Mouse (Mus musculus): ENCODE data around the gene Calm2. TPM values are rescaled to one million over a fixed set of nuclear protein-coding genes. Genes with fewer than 3 reads are reported as not detected.

Gene Calm2
- total RNA-seq, 2 experiments from 2014 or later, result 181 to 192 TPM

DNA sequence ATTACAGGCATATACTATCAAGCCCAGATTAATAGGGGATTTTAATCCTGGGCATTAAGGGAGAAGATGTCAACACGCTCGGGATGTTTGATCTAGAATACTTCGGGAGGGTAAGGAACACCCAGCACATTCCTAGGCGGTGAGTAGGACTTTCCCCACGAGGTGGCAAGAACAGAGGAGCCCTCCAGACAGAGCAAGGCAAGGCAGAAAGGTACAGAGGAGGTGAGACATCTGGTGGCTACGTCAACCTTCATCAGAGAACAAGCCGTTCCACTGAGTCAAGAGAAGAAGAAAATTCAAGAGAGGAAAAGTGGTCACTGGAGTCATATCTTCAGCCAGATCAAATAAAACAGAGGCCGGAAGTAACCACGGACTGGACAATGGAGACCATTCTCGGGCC lies 26.1 kb upstream of the Calm2 start:
- intact Hi-C loops (cut with DNase I), result no loop called here
- Histone ChIP-seq H3K27ac (peak overlapping the region; percentile 56), H3K4me3 (peak overlapping the region; percentile 69)
- no peak for DNase-seq
- no peak for TF ChIP-seq CTCF (IDR thresholded peaks at IDR 0.05)

DNA sequence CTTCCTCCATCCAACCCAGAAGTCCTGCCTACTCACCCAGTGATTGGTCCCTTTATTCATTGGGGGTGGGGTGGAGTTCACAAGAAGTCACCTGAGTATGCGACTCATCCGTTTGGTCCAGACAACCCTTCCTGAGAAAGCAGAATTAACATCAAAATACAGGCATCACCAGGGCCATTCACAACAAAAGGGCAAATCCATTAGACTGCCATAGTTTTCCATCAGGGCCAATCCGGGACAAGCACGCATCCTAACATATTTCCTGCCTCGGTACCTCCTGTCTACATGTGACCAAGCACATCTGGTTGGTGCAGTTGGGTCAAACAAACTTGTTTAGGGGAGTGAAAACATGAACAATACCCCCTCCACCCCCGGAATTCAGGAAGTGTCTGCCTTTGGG lies 24.9 kb upstream of the Calm2 start:
- no peak for DNase-seq
- no peak for TF ChIP-seq CTCF (IDR thresholded peaks at IDR 0.05)
- intact Hi-C loops (cut with DNase I), result no loop called here
- Histone ChIP-seq H3K27ac (no peak overlapping the region), H3K4me3 (no peak overlapping the region)

DNA sequence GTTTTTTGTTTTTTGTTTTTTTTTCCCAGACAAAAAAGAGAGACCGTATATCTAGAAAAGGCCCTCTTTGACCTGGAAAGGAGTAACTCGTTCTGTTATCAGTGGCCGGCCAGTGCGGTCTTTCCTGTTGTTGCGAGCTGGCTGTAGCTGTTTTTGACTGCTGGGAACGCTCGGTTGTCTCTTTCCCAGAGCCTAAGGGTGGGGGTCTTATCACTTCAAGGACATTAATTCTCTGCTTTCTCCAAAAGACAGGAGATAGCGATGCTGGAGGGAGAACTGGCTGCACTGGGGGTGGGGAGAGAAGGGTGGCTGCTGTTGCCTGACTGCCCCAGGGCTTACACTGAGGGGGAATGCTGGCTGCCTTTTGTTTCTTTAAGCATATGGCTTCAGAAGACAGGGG lies 24.1 kb upstream of the Calm2 start:
- TF ChIP-seq CTCF (IDR thresholded peaks at IDR 0.05), result no peak
- no peak overlapping the region for H3K27ac ChIP-seq
- no peak overlapping the region for H3K4me3 ChIP-seq
- intact Hi-C loops (cut with DNase I), result no loop called here
- no peak for DNase-seq

DNA sequence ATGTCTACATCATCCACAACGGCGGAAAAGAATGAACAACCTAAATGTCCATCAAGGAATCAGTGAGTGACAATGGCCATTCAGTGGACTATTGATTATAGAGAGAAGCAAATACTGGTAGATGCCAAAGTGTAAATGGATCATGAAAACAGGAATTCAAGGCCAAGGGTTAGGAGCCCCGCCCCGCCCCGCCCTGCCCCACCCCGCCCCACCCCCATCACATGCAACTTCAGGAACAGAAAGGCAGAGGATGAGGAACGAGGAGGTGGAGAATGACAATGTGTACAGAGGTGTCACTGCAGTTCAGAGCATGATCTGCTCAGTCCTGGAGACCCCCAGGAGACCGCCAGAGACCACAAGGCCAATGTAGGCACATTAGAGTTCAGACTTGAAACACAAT lies 23.5 kb upstream of the Calm2 start:
- H3K4me3 ChIP-seq, result no peak overlapping the region
- TF ChIP-seq CTCF (IDR thresholded peaks at IDR 0.05), result no peak
- no peak overlapping the region for H3K27ac ChIP-seq
- intact Hi-C loops (cut with DNase I), result no loop called here
- DNase-seq, result no peak

DNA sequence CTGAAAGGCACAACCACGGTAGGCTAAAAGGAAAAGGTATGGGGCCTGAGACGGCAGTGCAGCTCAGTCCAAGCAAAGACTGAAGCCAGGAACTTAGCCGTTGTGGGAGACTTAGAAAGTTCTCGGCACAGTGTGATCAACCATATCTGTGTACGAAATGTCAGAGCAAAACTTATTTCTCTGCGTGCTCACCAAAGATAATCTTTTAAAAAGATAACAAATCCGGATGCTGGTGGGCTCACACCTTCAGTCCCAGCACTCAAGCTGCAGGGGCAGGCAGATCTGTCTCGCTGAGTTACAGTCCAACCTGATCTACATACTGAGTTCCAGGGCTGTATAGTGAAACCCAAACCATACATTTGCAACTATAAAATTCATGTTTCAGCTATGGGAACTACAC lies 22.7 kb upstream of the Calm2 start:
- Histone ChIP-seq H3K4me3 (no peak overlapping the region), H3K27ac (no peak overlapping the region)
- intact Hi-C loops (cut with DNase I), result no loop called here
- DNase-seq, result no peak
- TF ChIP-seq CTCF (IDR thresholded peaks at IDR 0.05), result no peak

DNA sequence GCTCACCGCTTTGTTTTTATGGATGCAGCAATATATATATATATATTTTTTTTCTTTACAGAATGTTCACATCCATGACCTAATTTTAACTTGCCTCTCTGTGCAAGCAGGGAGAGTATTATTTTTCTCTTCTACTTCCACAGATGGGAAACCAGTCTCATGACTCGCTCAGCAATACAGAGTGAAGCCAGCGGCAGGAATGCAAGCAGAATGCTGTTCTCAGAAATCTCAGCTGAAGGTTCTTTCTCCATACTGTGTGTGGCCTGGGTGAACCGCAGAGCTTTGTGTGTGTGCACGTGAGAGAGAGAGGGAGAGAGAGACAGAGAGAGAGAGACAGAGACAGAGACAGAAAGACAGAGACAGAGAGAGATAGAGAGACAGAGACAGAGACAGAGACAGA lies 21.9 kb upstream of the Calm2 start:
- DNase-seq, result no peak
- no peak overlapping the region for H3K4me3 ChIP-seq
- TF ChIP-seq CTCF (IDR thresholded peaks at IDR 0.05), result no peak
- intact Hi-C loops (cut with DNase I), result no loop called here
- no peak overlapping the region for H3K27ac ChIP-seq

DNA sequence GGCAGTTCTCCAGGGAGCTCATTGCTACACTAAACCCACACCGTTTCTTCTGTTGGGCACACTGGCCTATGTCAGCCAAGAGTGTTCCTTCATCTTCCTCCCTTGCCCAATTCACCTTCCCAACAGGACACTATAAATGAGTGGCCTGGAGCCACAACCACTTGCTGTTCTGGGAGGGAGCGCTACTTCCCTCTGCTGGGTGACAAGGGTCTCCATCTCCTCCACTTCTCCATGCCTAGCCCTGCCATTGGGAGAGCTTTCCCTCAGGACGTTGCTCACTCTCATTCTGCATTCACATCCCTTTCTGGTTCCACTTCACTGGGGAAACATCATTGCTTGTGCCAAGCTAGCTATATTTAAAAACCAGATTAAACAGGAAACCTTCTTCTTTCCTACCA lies 14.8 kb upstream of the Calm2 start:
- Histone ChIP-seq H3K27ac (peak overlapping the region; percentile 93), H3K4me3 (no peak overlapping the region)
- intact Hi-C loops (cut with DNase I), result loop anchor here (5.0 kb wide), 1 partner anchor 61 kb away; no protein-coding TSS in a partner anchor
- DNase-seq, result no peak
- no peak; the same call in 1 of the 2 replicates for TF ChIP-seq CTCF (IDR thresholded peaks at IDR 0.05)

DNA sequence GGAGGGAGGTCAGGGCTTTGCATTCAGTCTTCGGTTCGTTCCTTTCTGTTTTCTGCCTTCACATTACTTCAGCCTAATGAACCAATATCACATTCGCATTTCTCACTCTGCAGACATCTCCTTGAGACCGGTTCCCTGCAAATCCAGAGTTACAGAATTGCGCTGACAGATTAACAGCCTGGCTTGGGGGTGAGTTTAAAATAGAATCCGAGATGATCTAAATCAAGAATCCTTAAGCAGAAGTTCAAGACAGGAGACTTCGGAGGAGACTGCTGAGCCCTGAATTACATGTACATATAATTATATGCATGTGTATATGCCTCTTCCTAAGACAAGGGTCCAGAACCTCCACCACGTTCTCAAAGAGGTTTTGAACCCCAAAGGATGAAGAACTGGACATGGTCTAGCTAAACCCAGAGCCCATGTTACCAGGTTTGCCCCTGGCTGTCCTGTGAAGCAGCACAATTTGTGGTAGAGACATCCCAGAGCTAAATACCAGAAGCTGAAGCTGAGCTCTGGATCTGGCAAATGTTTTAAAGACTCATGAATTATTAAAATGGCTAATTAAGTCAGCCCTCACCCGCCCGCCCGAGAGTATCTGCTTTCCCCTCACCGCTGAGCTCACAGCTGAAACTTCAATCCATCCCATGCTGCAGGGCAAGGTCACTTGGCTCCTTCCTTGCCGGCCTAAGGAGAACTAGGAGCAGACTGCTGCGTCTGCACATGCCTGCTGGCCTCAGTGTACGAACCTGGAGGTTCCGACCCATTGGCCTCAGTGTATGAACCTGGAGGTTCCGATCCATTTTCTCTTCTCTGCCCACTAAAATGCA lies 14.1 kb upstream of the Calm2 start:
- peak overlapping the region; percentile 93 for H3K27ac ChIP-seq
- H3K4me3 ChIP-seq, result peak overlapping the region; percentile 69
- no peak for TF ChIP-seq CTCF (IDR thresholded peaks at IDR 0.05)
- peak; percentile 77 for DNase-seq
- intact Hi-C loops (cut with DNase I), result loop anchor here (5.0 kb wide), 1 partner anchor 61 kb away; no protein-coding TSS in a partner anchor

DNA sequence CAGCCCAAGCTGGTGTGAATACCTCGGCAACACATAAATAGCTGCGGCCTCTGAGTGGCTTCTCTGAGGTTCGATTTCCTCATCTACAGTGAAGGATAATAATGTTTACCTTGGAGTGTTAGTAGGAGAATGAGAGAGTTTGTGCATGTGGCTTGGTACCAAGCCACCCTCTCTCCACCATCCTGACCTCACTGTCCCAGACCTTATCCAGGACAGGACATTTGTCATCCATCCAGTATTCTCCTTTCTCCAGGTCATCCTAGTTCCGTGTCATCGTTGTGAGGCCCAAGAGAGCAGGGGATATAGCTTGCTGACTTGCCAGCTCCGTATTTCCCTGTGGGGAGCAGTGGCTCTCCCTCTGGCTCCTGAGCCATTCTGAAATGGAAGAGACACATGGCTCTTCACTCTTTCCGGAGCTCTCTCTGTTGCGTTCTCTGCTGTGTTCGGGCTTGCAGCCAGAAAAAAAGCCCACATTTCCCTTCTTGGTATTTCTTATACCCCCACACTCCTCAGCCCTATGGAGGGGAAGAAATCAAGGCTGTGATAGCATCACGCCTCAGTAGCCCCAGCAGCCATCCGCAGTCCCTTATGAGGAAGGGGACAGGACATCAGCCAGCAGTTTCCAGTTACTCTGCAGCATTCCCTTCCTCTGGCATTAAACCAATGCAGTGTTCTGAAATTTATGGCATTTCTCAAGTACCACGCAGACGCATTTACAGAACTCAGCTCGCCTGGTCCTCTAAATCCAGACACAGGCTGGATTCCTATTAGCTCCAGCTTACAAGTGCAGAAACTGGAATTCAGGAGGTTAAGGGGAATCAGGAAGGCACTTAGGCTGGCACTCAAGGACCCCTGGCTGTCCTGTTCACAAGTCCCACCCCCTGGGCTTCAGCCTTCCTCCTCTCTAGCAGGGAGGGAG lies 13.3 kb upstream of the Calm2 start:
- peak overlapping the region; percentile 93 for H3K27ac ChIP-seq
- H3K4me3 ChIP-seq, result peak overlapping the region; percentile 69
- intact Hi-C loops (cut with DNase I), result loop anchor here (5.0 kb wide), 1 partner anchor 62 kb away; no protein-coding TSS in a partner anchor
- TF ChIP-seq CTCF (IDR thresholded peaks at IDR 0.05), result no peak
- DNase-seq, result peak; percentile 47

DNA sequence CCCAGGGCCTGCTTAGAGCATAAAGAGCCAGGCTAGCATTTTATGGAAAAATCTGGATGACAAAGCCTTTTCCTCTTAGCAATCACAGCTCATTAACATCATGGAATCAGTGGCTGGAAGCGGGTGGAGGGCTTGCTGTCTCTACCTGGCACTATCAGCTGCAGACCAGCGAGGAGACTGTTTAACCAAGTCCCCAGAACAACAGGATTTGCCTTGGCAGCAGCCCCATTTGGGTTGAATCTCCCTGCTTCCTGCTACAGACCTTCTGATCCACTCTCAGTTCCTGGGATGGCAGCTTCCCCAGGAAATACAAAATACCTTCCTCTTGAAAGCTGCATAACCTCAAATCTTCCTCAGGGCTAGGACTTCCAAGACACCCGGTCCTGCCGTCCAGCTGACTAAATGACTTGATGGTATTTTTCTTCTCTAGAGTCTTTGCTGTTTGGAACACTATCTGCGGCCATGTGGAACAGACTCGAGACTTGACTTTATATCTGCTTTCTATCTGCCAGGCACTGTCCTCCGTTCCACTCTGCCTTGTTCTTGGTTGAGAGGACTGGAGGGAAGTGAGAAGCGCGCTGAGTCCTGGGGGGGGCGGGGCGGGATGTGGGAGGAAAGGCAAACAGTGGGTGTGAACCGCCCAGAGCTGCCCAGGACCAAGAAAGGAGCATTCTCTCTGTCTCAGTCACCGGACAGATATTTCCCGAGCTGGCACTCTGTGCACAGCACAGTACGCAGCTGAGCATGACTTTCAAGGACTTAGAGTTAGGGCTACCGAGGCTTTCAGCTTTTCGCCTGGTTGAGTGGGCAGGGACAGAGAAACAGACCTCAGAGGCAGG lies 12.4 kb upstream of the Calm2 start:
- intact Hi-C loops (cut with DNase I), result no loop called here
- no peak for TF ChIP-seq CTCF (IDR thresholded peaks at IDR 0.05)

DNA sequence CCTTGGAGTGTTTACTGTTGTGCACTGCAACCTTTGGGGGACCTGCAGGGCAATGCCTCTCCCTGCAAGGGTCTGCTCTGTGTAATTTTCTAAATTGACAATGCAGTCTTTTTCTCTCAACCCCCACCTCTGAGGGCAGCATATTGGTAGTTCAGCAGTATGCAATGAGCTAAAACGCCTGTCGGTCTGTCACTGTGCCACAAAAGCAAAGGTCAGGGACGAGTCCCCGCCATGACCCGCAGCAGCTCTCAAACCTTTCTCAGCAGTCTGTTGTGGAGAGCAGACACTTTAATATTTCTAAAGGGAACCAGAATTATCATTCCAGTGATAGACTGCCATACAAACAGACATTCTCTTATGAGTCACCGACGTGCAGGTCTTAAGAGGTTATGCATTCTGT lies 11.2 kb upstream of the Calm2 start:
- no peak for TF ChIP-seq CTCF (IDR thresholded peaks at IDR 0.05)
- peak; percentile 70 for DNase-seq
- Histone ChIP-seq H3K27ac (peak overlapping the region; percentile 93), H3K4me3 (peak overlapping the region; percentile 69)
- intact Hi-C loops (cut with DNase I), result no loop called here

More for the DNA sequence above, 12.4 kb upstream of the Calm2 start:
- DNase-seq, result peak; percentile 72
- Histone ChIP-seq H3K27ac (peak overlapping the region; percentile 93), H3K4me3 (peak overlapping the region; percentile 69)

DNA sequence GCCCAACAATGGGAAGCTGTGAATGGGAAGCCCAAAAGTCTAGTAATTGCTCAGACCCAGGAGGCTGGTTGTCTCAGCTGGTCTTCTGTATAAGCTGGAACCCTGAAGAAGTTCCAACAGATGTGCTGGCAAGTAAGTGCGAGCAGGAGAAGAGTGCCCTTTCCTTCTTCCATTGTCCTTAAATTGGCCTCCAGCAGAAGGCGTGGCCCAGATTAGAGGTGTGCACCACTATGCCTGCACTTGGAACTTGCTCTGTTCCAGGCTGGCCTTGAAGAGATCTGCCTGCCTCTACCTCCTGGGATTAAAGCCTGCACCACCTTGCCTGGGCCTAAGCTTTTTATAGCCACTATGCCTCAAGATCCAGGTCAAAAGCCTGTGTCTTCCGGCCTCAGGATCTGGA lies 7.4 kb upstream of the Calm2 start:
- Histone ChIP-seq H3K4me3 (no peak overlapping the region), H3K27ac (no peak overlapping the region)
- intact Hi-C loops (cut with DNase I), result no loop called here
- DNase-seq, result no peak
- no peak for TF ChIP-seq CTCF (IDR thresholded peaks at IDR 0.05)

All from gastrocnemius, adult 2 months (tissue).